Mouse (Mus musculus) embryonic stem cell, embryonic (primary cell): ENCODE measurements at regions not wholly inside any gene's neighbourhood (a gene's known extent, or its start where the extent isn't known, plus 50 kb on each side); places are given as distances from the start of the nearest gene placed in this dataset.
"Not testable (repeated sequence)": the region's sequence is repeated elsewhere in the genome, so short reads cannot be mapped to it uniquely, and the experiment has no call there.

Experiments used
- CTCF ChIA-PET, 4 experiments: fragments of 300-600 bp in 2 of 4; fragments of 350-600 bp in 2 of 4; sonication (Branson Sonifier 250); formaldehyde crosslinking; loops; one replicate each; lab custom pipeline; 2022; ENCODE audit warnings: inconsistent platforms in 2 of 4; lab: Charles Lee
- POLR2A ChIA-PET, 4 experiments: fragments of 300-600 bp in 2 of 4; fragments of 350-600 bp in 2 of 4; sonication (Branson Sonifier 250); formaldehyde crosslinking; loops; one replicate each; lab custom pipeline; 2022; ENCODE audit warnings: antibody characterized with exemption in 4 of 4, inconsistent platforms in 1 of 4; lab: Charles Lee

DNA sequence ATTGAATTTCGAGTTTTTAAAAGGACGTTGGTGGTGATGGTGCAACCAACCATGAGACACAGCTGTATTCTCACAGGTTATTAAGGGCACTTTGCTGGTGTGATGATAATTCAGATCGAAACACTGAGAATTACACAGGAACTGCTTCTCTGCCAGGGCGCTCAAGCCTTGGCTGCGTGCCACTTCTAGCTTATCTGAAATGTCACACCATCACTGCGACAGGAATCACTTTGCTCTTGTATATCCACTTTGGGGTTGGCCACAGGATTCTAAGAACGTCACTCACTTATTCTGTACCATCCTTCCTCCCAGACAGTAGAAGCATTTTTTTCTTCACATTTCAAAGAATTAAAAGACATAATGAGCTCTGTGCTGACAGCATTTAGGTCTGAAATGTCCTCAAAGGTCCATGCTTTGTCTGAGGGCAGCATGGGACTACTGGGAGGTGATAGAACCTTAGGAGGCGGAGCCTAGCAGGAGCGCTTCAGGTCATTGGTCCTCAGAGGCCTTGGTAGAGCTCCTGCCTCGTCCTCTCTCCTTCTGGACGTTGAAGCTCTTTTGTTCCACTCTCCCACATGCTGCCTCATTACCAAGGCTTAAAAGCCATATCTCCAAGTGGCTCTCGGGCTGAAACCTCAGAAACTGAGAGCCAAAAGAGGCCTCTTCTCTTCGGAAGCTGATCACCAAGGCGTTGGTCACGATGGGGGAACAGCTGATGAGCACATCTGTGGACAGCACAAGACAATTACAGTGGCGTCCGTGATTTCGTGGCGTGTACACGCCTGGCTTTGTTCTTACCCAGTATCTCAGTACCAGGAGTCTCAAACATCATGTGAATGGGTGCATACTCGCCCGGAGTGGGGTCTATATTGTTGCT is 167.7 kb downstream of the Enc1 start:
- CTCF ChIA-PET = no interaction called here
- POLR2A ChIA-PET = interaction anchor here (0.5 to 3.4 kb wide), 29 partner anchors 9 to 413 kb away, joined by 3 to 17 read pairs (median 4); no protein-coding TSS in a partner anchor

DNA sequence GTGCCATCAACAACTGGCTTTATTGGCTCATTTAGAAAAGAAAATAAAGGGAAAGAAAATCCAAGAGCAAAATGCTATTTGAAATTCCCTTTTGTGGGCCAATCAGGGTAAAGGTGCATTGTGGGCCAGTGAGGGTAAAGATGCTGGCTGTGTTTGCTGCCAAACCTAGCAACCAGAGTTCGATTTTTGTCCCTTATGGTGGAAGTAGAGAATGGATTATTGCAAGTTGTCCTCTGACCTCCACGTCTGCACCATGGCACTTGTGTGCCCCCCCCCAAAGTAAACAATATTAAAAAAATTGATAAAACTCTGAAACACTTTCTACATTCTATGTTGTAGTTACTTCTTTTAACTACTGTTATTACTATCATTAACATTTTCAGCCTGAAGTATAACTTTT is 166.9 kb downstream of the Enc1 start:
- CTCF ChIA-PET = no interaction called here
- POLR2A ChIA-PET = interaction anchor here (0.6 to 3.4 kb wide), 15 partner anchors 10 to 168 kb away, joined by 3 to 17 read pairs (median 4); no protein-coding TSS in a partner anchor

- ChIA-PET POLR2A (interaction anchor here (1.0 to 3.4 kb wide), 10 partner anchors 9 to 167 kb away, joined by 3 to 17 read pairs (median 4); no protein-coding TSS in a partner anchor), CTCF (no interaction called here)
Measured at GRCm38 (mm10) chr13:97406678-97407077, 165.8 kb downstream of the Enc1 start.

DNA sequence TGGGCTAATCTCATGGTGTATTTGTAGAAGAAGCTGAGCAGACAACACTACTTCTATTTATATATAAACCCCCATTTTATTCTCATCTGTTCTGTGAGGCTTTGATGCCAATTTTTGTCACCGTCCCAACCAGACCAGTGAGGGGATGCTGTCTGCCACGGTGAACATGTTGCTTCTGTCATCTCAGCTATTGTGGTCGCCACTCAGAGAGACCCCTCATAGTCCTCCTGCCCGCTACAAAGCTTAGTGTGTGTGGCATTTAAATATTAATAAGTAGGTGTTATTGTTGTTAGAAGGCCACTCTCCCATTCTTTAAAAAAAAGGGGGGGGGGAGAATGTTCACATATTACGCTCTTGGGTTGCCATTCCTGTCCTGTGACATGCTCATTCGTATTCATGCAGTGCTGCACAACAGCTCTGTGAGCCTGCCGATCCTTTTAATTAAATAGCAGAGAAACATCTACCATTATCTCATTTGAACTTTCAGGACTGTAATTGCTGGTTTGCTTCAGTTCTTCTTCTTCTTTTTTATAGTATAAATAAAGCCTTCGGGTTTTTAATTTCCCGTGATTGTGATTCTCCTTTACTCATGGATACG is 161.4 kb downstream of the Enc1 start:
- POLR2A ChIA-PET = interaction anchor here in 2 of 4 experiments (0.6 to 1.2 kb wide), 3 partner anchors 9 to 119 kb away, joined by 3 to 7 read pairs (median 3); no protein-coding TSS in a partner anchor
- CTCF ChIA-PET = interaction anchor here in 1 of 4 experiments (0.6 kb wide), 1 partner anchor 1971 kb away, joined by 6 read pairs; no protein-coding TSS in a partner anchor

- CTCF ChIA-PET = interaction anchor here in 1 of 4 experiments (0.6 kb wide), 1 partner anchor 1970 kb away, joined by 6 read pairs; no protein-coding TSS in a partner anchor
- POLR2A ChIA-PET = interaction anchor here in 2 of 4 experiments (0.6 to 1.2 kb wide), 3 partner anchors 9 to 118 kb away, joined by 3 to 7 read pairs (median 3); no protein-coding TSS in a partner anchor
Measured at GRCm38 (mm10) chr13:97401620-97402019, 160.7 kb downstream of the Enc1 start.

GRCm38 (mm10) chr13:97398041-97398440 is 157.1 kb downstream of the Enc1 start:
- CTCF ChIA-PET = no interaction called here
- POLR2A ChIA-PET = interaction anchor here in 1 of 4 experiments (1.2 to 2.1 kb wide), 3 partner anchors 8 to 37 kb away, joined by 3 to 8 read pairs (median 3); no protein-coding TSS in a partner anchor

GRCm38 (mm10) chr13:97396899-97397640 is 156.2 kb downstream of the Enc1 start:
- ChIA-PET CTCF (no interaction called here), POLR2A (interaction anchor here in 1 of 4 experiments (0.6 to 2.1 kb wide), 5 partner anchors 9 to 88 kb away, joined by 3 to 8 read pairs (median 3); no protein-coding TSS in a partner anchor)

- POLR2A ChIA-PET = interaction anchor here in 1 of 4 experiments (1.0 kb wide), 1 partner anchor 34 kb away, joined by 3 read pairs; no protein-coding TSS in a partner anchor
- CTCF ChIA-PET = not testable (repeated sequence)
Measured at GRCm38 (mm10) chr13:97396286-97396685, 155.4 kb downstream of the Enc1 start.

DNA sequence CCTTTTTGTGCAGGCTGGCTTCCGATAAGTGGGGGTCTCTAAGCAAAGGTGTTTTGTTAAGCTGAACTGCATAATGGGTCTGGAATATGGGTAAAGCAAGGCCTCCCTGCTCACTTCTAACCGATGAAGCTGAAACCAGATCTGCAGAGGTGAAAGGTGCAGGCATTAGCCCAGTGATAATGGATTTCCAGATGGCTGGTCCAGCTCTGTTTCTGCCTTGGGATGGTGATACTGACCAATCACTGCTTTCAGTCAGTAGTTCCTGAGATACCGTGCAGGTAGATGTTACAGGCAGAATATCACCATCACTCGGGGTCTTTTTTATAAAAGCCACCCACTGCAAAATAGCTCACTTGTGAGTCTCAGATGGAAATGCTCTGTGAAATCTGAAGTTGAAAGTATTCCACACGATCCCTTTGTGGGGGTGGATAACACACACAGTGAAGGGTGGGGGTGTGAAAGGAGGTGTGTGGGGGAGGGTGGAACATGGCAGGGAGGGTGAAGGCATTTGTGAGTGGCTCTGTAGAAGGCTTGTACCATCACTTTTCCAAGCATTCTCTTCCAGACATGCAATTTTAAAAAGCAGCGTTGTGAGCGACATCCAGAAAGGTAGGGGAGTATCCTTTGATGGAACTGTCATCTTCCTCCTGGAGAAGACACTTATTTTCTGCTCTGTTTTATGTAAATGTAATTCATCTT is 154.0 kb downstream of the Enc1 start:
- CTCF ChIA-PET = interaction anchor here in 1 of 4 experiments (0.5 kb wide), 1 partner anchor 448 kb away, joined by 3 read pairs; no protein-coding TSS in a partner anchor
- POLR2A ChIA-PET = interaction anchor here in 1 of 4 experiments (0.6 to 0.8 kb wide), 2 partner anchors 10 to 88 kb away, joined by 3 read pairs; no protein-coding TSS in a partner anchor

DNA sequence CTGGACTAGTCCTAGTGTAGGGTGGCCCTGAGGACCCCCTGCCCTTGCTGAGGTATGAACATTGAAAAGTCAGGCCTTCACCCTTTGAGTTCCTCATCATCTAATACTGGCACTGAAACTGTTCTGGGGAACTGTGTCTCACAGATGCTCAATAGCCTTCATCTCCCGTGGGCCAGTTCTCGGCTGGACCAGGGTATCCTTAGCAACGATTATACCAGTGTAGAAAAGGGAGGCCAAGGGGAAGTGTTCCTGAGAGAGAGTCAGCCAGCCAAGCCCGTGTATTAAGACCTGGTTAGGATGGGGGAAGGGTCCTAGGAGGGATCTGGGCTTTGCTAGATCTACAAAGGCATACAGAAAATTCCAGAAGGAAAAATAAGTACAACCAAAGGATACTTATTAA is 153.2 kb downstream of the Enc1 start:
- ChIA-PET CTCF (interaction anchor here in 1 of 4 experiments (0.5 kb wide), 1 partner anchor 448 kb away, joined by 3 read pairs; no protein-coding TSS in a partner anchor), POLR2A (interaction anchor here in 1 of 4 experiments (0.8 kb wide), 1 partner anchor 89 kb away, joined by 3 read pairs; no protein-coding TSS in a partner anchor)

- ChIA-PET CTCF (no interaction called here), POLR2A (interaction anchor here in 2 of 4 experiments (0.8 to 1.6 kb wide), 3 partner anchors 11 to 27 kb away, joined by 3 read pairs; no protein-coding TSS in a partner anchor)
Measured at GRCm38 (mm10) chr13:97393456-97393855, 152.6 kb downstream of the Enc1 start.

DNA sequence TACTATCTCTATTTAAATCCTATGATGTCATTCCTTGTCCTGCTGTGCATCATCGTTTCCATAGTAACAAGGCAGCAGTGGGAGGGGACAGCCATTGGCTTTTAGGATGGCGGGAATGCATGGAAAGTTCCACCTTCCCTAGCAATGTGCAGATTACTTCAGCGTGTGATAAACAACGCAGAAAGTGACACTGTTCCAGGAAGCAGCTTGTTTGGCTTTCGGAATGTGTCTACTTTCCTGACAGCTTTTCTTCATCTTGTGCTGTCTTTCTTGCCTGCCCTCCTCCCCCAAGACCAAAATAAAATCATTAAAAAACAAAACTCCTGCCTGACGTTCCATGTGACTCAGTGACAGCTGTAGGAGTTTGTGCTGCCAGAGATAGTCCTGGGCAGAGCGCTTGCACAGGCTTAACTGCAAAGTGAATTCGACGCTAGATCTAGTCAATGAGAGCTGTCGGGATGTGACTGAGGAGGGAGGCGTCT is 149.6 kb downstream of the Enc1 start:
- CTCF ChIA-PET = interaction anchor here in 1 of 4 experiments (0.7 kb wide), 1 partner anchor 134 kb away, joined by 6 read pairs; no protein-coding TSS in a partner anchor
- POLR2A ChIA-PET = interaction anchor here in 2 of 4 experiments (0.6 to 1.4 kb wide), 6 partner anchors 40 to 102 kb away, joined by 3 to 6 read pairs (median 3); no protein-coding TSS in a partner anchor

DNA sequence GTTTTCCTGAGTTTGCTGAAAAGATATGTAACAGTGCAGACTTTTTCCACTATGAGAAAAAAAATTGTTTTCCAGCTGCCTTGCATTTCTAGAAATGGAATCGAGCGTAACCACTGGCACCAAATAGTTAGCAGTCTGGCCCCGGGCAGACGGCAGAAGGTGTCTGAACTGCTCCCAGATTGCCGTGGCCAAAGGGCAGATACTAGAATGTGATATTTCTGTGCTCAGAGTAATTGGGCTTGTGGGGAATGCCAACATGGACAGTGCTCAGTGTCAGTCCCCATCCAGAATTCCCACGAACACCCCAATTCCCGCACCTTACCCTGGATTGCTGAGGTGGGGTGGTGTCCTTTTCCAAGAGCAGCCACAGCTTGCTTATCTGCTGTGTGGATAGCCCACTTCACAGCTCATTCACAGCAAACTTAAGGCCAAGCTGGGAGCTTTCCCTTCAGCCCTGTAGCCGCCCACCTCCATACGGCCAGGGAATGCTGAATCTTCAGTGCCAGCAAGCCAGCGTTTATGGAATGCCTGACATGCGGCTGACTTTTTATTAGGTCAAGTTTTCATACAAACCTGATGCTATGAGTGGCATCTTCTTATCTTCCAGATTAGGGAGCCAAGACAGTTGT is 148.1 kb downstream of the Enc1 start:
- CTCF ChIA-PET = no interaction called here
- POLR2A ChIA-PET = no interaction called here

GRCm38 (mm10) chr13:97386511-97386910 is 145.6 kb downstream of the Enc1 start:
- ChIA-PET CTCF (interaction anchor here in 1 of 4 experiments (1.0 kb wide), 1 partner anchor 146 kb away, joined by 6 read pairs; the partner anchor contains the start of gene Enc1), POLR2A (no interaction called here)

DNA sequence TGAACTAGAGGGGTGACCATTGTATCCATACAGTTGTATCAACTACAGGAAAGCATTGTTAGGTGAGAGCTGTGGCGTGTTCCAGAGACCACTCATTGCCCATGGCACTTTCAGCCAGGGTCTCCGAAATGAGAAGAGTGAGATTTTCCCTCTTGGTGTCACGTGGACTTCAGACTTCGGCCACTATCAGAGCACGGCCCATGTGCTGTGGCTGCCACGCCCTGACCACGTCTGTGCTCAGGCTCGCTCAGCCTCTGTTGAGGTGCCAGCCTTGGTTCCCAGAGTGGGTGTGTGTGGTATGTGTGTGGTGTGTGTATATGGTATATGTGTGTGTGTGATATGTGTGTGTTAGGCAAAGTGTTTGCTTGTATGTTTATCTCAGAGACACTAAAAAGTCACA is 144.6 kb downstream of the Enc1 start:
- ChIA-PET CTCF (no interaction called here), POLR2A (interaction anchor here in 1 of 4 experiments (1.2 to 2.1 kb wide), 2 partner anchors 10 to 26 kb away, joined by 5 to 6 read pairs; no protein-coding TSS in a partner anchor)

DNA sequence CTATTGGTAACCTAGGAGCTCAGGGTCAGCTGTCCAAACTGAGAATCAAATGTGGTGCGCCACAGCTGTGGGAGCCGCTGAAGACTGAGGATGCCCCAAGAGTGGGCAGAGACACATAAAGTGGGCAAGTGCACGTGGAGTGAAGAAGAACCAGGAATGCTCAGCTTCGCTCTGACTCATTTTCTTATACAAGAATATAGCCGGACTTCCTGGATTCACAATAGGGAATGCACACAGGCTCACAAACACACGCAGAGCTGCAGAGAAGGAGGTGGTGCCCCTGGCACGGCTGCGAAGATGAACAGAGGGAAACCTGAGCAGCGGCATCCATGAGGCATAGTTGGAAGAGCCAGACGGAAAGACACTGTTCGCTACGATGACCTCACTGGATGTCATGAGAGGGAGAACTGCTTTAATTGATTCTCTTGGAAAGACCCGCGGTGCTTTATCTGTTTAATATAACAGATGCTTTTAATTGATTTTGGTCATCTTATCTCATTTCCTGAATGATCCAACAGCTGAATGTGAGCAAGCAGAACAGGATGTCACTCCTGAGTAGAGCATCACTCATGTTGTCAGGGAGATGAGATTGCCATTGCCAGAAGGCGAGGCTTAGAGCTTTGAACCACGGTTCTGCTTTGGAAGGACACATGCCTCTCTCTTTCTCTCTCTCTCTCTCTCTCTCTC is 143.3 kb downstream of the Enc1 start:
- POLR2A ChIA-PET = interaction anchor here in 3 of 4 experiments (0.5 to 2.1 kb wide), 9 partner anchors 8 to 183 kb away, joined by 3 to 6 read pairs (median 3); no protein-coding TSS in a partner anchor
- CTCF ChIA-PET = no interaction called here
